Mouse (Mus musculus): ENCODE results near the gene Acot1.
"Not testable (repeated sequence)": the region's sequence is repeated elsewhere in the genome, so short reads cannot be mapped to it uniquely, and the experiment has no call there.

Acot1 gene

DNA sequence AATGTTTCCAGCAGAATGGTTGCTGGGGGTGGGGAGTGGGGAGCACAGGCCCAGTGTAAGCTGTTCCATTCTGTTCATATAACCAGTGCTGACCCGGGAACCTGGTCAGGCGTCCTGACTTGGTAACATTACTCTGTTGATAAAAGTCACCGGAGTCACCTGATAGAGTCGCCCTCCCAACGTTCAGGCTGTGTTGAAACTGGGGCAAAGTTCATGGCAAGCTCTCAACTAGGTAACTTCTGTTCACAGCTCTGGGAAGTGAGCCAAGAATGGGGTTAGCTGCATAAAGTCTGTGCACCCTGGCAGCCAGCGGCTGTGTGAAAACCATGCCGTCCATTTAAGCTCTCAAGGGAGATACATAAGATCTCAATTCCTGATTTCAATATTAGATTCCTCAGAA, 11.2 kb downstream of the Acot1 start:
- DNase-seq (ENCODE audit: extremely low spot score) = not testable (repeated sequence)

DNA sequence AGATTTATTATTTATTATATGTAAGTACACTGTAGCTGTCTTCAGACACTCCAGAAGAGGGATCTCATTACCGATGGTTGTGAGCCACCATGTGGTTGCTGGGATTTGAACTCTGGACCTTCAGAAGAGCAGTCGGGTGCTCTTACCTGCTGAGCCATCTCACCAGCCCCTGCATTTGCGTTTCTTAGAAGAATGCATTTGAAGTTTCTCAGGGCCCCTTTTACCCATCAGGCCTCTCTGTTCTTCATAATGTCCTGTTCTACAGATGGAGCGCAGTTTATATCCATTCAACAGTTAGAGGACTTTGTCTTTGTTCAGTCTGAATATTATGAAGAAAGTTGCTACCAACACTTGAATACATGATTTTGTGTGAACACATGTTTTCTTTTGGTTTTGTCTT, 13.0 kb downstream of the Acot1 start:
- not testable (repeated sequence) for DNase-seq (ENCODE audit: extremely low spot score)

DNA sequence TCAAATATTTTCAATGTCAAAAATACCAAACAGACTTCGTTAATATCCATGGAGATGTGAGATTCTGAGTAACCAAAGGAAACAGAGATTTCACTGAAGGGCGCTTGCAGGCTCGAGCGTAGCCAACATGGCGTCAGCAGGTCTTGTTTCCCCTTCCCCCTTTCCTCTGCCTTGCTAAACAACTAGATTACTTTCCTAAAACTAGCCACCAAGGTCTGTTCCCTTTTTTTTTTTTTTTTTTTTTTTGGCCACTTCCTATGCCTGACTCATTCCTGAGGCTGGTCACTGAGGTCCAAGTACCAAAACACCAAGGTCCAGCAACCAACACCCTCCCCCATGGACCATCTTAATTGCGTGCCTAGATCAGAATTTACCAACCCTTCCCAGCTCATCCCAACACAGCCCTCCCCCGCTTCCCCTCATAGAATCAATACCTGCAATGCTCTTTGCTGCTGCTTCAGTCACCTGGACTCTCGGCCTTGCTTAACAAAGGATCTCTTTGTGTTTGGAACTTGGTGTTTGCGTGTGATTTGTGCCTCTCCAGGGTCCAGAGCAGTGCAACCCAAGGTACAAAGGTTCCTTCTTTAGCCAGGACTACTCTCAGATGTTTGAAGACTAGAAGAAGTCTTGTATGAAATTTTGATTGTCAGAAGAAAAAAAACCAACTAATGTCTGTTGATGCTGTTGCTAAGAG, 13.9 kb downstream of the Acot1 start:
- no peak for DNase-seq (ENCODE audit: extremely low spot score)

DNA sequence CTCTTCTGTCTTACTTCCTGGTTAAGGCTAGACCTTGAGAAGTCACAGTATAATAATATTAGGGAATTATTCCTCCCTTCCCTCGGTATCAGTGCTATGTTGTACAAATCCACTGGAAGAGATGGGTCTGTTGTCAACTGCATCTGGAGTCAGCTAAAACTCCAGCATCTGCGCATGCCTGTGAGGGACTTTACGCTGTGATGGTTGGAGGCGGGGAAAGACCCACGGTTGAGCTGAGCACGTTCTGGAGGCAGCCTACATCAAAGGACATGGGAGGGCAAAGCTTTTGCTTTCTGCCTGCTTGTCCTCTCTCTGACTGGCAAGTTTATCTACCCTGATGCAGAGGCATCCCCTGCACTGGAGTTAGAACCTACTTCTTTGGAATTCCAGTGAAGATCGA, 16.6 kb downstream of the Acot1 start:
- no peak for DNase-seq (ENCODE audit: extremely low spot score)

DNA sequence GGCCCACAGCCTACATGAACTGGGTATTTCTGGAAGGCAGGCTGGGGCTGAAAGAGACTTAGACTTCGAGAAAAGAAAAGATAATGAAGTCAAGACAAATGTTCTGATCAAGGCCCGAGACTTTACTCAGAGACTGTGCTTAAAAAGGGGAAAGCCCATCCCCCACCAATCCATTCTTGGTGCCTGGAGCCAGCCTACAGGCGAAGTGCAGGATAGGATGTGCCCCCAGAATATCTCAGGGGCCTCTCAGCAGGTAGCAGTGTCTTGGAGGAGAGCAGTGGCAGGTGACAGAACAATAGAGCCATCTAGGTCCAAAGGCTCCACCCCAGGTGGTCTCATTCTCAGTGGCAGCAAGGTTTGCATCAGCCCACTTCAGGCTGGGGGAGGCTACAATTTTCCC, 19.0 kb downstream of the Acot1 start:
- DNase-seq (ENCODE audit: extremely low spot score) = not testable (repeated sequence)

DNA sequence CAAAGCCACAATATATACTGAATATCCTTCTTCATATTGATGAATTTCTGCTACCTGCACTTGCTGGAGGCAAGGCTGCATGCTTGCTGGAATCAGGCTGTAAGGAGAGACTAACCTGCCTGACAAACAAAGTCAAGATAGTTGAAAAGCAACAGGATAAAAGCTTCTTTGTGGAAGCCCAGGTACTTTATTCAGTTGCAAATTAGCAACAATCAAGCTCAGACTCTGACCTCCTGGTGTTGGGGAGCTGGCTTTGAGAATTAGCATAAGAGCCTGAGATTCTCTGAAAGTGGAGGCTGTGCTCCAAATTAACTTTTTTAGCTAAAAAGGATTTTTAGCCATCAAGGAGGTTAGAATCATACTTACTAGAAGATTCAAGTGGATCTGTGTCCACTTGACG, 19.8 kb downstream of the Acot1 start:
- DNase-seq (ENCODE audit: extremely low spot score) = not testable (repeated sequence)

DNA sequence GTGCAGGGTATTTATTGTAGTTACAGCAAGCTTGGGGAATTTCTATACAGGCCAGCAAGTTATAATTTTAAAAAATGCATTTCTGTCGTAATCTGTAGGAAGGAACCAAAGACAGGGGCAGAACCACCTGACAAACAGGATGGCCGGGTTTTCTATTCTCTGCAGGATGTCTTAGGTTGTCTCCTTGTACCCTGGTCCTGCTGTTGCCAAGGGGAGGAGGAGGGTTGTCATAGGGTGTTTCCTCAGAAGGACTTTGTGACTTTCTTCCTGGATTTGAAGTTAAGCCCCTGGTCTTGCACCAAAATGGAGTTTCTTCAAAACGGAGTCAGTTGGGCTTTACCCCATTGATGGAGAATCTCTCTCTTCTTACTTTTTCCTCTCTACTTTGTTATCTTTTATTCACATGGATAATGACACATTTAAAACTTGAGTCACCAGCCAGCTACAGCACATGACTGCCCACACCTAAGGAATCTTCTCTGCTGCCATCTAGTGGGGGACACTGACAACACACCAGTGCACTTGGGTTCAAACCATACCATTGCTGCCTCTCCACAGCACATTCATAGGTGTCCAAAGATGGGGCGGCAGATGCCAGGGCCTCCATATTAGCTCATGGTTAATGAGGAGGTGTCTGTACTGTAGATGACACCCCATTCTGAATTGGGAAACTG, 21.5 kb downstream of the Acot1 start:
- DNase-seq (ENCODE audit: extremely low spot score) = peak; percentile 70

DNA sequence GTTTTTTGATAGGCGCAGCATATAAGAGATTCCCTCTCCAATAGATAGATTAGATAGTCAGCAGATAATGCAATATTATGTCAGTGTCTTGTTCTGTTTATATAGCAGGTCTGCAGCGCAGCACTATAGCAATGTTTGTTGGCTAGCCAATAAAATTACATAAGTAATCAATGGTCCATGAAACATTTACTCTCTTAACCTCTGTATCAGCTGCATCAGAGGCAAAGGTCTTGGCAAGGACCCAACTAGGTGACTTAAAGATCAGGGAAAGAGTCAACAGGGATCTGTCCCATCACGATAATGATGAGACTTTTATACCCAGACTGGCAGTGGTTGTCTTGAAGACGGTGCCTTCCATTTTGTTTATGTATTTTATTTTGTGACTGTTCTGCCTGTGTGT, 23.6 kb downstream of the Acot1 start:
- DNase-seq (ENCODE audit: extremely low spot score) = no peak

DNA sequence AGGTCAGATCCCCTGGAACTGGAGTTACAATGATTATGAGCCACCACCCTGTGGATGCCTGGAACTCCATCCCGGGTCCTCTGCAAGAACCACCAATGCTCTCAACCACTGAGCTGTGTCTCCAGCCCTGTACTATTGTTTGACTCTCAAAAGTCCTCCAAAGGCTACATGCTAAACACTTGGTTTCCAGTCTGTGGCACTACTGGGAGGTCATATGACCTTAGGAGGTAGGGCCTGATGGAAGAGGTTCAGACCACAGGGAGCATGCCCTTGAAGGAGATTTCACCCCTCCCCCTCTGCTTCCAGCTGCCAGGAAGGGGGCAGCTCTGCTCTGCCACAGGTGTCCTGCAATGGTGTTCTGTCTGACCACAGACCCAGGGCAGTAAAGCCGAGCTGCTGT, 24.0 kb downstream of the Acot1 start:
- not testable (repeated sequence) for DNase-seq (ENCODE audit: extremely low spot score)

DNA sequence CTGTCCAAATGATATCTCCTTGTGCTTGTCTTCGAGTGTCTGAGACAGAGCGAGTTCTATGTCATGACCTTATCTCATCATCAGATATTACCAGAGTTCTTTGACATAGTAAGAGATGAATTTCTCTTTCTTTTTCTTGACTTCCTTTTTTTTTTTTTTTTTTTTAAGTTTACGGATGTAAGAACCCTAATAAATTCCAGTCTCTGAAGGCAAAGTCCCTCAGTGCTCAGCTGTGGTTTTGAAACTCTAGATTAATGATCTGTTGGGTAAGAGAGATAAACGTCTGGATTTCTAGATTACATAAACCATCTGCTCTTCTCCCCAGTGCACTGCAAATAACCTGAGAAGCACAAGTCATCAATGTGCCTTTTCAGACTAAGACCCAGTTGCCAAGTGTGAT, 24.8 kb downstream of the Acot1 start:
- no peak for DNase-seq (ENCODE audit: extremely low spot score)

DNA sequence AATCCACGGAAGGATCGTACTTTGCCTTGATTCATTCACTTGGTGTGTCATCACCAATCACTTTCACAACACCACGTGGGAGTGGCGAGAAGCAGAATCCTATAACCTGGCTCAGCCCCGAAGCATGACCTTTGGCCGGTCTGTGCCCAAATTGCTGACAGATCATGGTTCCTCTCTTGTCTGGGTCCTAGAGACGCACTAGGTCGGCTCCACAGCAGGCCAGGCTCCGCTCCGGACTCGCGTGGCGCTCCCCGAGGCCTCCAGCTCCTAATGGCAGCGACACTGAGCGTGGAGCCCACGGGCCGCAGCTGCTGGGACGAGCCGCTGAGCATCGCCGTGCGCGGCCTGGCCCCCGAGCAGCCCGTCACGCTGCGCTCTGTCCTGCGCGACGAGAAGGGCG, 29.0 kb downstream of the Acot1 start, which contains the start of gene Acot4:
Acot4 (plus strand) TSS at position 139 of the 400 bp plus-strand sequence.
- DNase-seq (ENCODE audit: extremely low spot score) = peak; percentile 45

DNA sequence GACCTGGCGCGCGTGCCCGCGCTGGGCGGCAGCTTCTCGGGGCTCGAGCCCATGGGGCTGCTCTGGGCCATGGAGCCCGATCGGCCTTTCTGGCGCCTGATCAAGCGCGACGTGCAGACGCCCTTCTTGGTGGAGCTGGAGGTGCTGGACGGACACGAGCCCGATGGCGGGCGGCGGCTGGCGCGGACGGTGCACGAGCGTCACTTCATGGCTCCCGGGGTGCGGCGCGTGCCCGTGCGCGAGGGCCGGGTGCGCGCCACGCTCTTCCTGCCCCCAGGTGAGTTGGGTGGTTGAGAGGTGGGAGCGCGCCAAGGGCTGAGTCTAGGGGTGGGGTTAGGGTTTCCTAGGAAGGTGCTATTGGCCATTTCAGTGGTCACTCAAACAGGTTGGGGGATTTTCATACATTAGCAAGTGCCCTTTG, 29.4 kb downstream of the Acot1 start, which contains the start of gene Gm49366:
Gm49366 (plus strand) TSS at position 245 of the 421 bp plus-strand sequence.
- DNase-seq (ENCODE audit: extremely low spot score) = peak; percentile 45

DNA sequence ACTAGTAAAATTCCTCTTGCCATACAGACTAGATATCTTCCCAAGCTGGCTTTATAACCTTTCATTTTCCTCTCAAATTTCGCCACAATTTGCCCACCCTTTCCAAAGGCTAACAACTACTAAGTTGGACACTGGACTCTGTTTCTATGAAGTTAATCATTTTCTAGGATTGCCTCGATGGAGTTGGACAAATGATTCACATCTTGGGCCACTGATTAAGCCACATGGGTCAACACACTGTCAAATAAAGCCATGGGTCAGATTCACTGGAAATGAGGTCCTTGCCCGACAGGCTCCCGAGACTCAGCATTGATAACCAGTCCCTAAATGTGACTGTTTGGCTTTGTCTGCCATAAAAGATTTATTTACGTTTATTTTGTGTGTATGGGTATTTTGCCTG, 33.0 kb downstream of the Acot1 start:
- no peak for DNase-seq (ENCODE audit: extremely low spot score)

DNA sequence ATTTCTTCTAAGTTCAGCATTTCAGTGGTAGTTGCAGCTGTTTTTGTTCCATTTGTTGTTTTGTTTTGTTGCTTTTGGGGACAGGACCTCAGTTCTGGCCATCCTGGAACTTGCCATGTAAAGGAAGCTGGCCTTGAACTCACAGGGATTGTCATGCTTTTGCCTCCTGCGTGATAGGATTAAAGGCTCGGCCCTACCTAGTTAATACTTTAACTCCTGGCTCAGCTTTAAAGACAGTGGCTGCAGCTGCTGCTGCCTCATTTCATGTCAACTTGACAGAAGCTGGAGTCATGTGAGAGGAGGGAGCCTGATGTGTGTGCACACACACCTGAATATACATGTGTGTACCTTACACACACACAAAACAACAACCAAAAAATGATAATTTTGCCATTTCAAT, 34.8 kb downstream of the Acot1 start:
- no peak for DNase-seq (ENCODE audit: extremely low spot score)

DNA sequence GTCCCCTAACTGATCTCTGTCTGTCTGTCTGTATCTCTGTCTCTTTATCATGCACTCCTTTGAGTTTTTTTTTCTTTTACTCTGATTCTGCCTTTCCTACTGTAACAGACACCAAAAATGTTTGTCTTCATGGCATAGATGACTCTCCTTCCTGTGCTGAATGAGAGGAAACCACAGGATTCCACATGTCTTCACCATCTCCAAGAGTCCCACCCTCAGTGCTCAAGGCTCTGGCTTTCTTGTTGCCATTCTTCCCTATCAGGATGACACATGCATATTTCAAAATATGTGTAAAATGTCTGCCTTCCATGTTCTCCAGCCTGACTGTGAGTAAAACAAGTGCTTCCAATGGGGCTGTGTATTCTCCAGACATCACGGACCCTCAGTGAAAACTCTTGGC, 37.6 kb downstream of the Acot1 start:
- no peak for DNase-seq (ENCODE audit: extremely low spot score)

DNA sequence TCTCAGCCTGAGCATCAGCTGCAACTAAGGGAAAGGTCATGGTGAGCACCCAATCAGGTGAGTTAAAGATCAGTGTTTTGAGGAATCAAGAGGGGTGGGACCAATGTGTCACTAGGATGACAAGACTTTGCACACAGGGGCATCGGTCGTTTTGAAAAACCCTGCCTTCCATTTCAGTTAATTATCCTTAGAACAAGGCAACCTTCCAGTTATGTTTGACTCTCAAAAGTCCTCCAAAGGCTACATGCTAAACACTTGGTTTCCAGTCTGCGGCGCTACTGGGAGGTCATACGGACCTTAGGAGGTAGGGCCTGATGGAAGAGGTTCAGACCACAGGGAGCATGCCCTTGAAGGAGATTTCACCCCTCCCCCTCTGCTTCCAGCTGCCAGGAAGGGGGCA, 41.5 kb downstream of the Acot1 start:
- DNase-seq (ENCODE audit: extremely low spot score) = not testable (repeated sequence)

DNA sequence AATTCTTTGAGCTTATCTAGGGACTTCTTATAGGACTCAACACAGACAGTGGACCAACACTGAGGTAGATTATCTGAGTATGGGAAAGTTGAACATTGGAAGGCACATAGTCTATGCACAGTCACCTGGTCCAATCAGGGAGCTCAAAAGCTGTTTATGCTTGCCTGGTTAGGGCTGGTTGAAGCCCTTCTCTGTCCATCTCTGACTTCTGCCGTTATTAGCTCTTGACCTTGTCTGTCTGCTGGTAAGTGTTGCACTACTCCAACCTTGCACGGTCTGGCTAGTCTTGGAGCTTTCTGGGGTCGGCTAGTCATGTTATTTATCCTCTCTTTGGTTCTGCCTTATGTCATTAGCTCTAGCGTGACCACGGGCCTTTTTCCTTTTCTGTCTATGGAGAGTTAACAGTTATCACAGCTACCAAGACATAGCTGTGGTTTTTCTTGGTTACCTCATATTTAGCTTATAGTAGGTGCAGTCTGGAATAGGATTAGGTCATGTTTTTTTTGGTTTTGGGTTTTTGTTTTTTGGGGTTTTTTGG, 42.7 kb downstream of the Acot1 start, which contains the start of gene Acot3:
Acot3 (plus strand) TSS at position 208 of the 538 bp plus-strand sequence.
- no peak for DNase-seq (ENCODE audit: extremely low spot score)

DNA sequence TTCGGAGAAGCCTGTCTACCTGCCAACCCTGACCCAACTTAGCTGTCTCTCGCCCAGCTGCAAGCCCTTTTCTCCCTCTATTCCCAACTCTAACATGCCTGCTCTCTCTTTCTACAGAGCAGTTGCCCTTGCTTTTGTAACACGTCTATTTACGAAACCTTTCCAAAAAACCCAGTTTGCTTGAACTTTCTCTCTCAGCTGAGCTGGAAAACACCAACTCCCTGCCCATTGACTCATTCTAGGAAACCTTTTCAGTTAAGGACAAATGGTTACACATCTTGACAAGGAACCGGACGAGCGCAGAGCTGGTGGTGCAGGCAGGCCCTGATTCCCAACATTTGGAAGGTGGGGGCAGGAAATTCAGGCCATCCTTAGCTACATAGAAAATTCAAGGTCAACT, 43.3 kb downstream of the Acot1 start:
- DNase-seq (ENCODE audit: extremely low spot score) = no peak

DNA sequence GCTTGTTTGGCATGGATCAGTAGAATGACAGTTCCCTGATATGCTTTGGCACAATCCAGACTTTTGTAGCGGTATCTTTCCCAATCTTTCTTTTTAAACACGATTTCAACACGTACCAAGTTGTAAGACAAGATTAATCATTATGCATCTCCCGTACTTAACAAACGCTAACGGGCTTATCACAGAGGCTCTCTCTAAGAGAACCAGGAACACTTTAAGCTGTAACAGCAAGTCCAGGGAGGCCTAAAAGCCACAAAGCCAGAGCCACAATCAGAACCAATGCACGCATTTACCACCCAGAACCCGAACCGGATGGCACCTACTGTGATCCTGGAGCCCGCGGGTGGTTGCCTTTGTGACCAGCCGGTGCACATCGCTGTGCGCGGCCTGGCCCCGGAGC, 43.9 kb downstream of the Acot1 start:
- peak; percentile 24 for DNase-seq (ENCODE audit: extremely low spot score)

DNA sequence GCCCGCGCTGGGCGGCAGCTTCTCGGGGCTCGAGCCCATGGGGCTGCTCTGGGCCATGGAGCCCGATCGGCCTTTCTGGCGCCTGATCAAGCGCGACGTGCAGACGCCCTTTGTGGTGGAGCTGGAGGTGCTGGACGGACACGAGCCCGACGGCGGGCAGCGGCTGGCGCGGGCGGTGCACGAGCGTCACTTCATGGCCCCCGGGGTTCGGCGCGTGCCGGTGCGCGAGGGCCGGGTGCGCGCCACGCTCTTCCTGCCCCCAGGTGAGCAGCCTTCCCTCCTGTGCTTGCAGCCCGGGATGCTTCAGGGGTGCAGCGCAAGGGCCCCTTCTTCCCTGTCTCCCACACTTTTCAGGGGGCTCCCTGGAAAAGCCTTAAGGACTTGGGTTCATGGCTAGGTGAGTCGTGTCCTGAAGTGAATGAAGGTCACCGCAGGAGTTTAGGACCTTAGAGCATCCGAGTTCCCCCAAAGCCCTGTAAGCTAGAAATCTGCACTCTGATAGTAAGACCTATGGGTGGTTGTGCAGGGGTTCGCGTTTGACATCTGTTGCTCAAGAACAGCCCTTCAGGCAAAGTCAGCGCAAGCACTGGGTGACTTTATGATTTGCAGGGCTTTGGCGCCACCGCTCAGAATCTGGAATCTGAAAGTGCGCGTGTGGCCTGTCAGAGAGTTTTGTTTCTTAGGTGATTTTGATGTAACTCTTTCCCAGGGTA, 44.5 kb downstream of the Acot1 start:
- DNase-seq (ENCODE audit: extremely low spot score) = peak; percentile 29

DNA sequence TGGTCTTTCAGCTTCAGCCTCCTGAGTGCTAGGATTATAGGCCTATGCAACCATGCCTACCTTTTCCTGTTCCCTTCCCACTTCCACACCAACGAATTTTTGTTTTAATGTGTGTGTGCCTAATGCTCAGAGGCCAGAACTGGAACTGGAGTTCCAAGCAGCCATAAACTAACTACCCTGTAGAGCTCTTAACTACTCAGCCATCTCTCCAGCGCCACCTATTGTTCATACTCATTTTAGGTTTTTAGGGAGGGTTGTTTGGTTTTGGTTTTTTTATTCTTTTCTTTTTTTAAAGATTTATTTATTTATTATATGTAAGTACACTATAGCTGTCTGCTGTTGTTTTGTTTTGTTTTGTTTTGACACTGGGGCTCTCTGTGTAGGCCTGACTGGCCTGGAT, 51.7 kb downstream of the Acot1 start:
- no peak for DNase-seq (ENCODE audit: extremely low spot score)

DNA sequence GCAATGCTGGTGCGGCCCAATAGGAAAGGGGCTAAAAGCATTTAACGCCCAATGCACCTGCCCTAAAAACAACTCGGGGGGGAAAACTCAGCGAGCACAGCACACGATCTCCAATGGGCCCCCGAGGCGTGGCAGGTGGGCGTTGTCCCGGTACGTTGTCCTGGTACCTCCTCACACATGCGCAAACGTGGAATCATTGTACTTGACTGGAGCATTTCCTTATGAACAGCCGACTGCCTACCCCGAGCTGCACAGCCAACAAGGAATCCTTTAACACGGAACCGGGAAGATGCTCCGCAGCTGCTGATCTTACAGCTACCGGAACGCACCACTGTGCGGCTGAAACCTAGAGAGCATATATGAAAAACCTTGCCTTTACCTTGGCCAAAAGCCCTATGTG, 53.0 kb downstream of the Acot1 start:
- no peak for DNase-seq (ENCODE audit: extremely low spot score)

All from embryo, embryonic 9.5 days (tissue).